ENCODE assay signal across 19 mouse cellular contexts in the genomic region with DNA sequence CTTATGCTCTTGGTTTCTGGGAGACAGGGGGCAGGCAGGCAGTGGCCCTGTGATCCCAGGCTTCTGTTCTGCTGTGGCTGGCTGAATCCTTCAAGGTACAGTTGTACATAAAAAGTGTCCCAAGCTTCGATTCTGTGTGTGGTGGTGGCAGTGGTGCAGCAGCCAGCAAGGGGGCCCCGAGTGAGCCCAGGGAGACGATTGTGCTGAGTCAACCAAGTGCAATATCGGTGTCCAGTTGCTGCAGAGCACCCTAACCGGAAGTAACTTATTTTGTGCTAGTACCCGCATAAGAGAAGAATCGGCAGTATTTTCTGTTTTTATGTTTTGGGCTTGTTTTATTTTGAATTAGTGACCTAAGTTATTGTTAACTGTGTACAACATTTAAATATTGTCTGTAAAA. TPM values are rescaled to one million over a fixed set of nuclear protein-coding genes. Genes with fewer than 3 reads are reported as not detected.
"Had no signal": no experiment of that assay in that cellular context is flagged by ENCODE, and none has a peak within 500 bp of the region (broad histone marks: within the 10 kb centered on the region; RNA-seq: fewer than 3 reads in every experiment).

No protein-coding gene starts in this region.

- H3K9ac ChIP-seq: kidney, embryonic 15.5 days; liver, embryonic 14.5 days; midbrain, embryonic 15.5 days; neural tube, embryonic 15.5 days had no signal

- H3K4me1 ChIP-seq: neural tube, embryonic 15.5 days had no signal

- H3K9me3 ChIP-seq: kidney, embryonic 15.5 days; limb, embryonic 10.5 days; megakaryocyte, embryonic 14.5 days; midbrain, embryonic 15.5 days; neural tube, embryonic 15.5 days had no signal

- H3K36me3 ChIP-seq: limb, embryonic 10.5 days; midbrain, embryonic 15.5 days; neural tube, embryonic 15.5 days had no signal

- ATAC-seq: midbrain, embryonic 15.5 days had no signal

- H3K27ac ChIP-seq: kidney, embryonic 15.5 days; left cerebral cortex, adult 2 months; limb, embryonic 10.5 days; liver, embryonic 14.5 days; midbrain, embryonic 15.5 days; neural tube, embryonic 15.5 days; stomach, postnatal 0 days had no signal

- H3K4me3 ChIP-seq: kidney, embryonic 15.5 days; left cerebral cortex, adult 2 months; limb, embryonic 10.5 days; midbrain, embryonic 15.5 days; neural tube, embryonic 15.5 days had no signal

- H3K4me2 ChIP-seq: kidney, embryonic 15.5 days; midbrain, embryonic 11.5 days; midbrain, embryonic 15.5 days; neural tube, embryonic 15.5 days had no signal

- DNase-seq: right cerebral cortex, adult 18-20 months; thymus, adult 18-20 months; thymus, postnatal 14 days had no signal

RNA-seq across cellular contexts. Expression of a gene that starts 15.5 kb away (rescaled TPM):
- total RNA-seq: layer of hippocampus, adult 8-10 months; layer of hippocampus, postnatal 25 days; left cerebral cortex, adult 2 months; left cerebral cortex, postnatal 14 days had no signal
- polyA plus RNA-seq: kidney, embryonic 15.5 days; large intestine, adult 2 months; limb, embryonic 10.5 days; limb, embryonic 14.5 days; liver, embryonic 14.5 days; lung, adult 2 months; lung, postnatal 0 days; midbrain, embryonic 11.5 days; midbrain, embryonic 15.5 days; neural tube, embryonic 15.5 days; stomach, postnatal 0 days had no signal
